Mouse (Mus musculus) brain, embryonic 14.5 days (tissue): ENCODE results near the gene Tmem256.

ENCODE experiments used
- CTCF ChIP-seq: fragments of 200-500 bp; IDR thresholded peaks from 2 replicates; pipeline ENCODE4 v1.5.1; 2012; ENCODE audit warnings: inconsistent platforms, mild to moderate bottlenecking, moderate library complexity, borderline replicate concordance; ENCODE audit not compliant: insufficient read depth, insufficient read length; ENCODE audit errors: extremely low read depth
- POLR2A ChIP-seq: fragments of 200-500 bp; IDR thresholded peaks from 2 replicates; pipeline ENCODE4 v1.6.1; 2012; ENCODE audit warnings: mild to moderate bottlenecking, inconsistent platforms, borderline replicate concordance; ENCODE audit not compliant: poor library complexity, insufficient read depth, insufficient read length, severe bottlenecking; ENCODE audit errors: extremely low read depth

GRCm38 (mm10) chr11:69870289-69871069 lies 32.2 kb downstream of the Tmem256 start:
- TF ChIP-seq POLR2A (no peak), CTCF (no peak)
